Mouse (Mus musculus) MEL (cell line): ENCODE measurements around the gene Tekt4.

Experiments used
- CTCF ChIP-seq, 3 experiments: IDR thresholded peaks in 2 of 3; conservative IDR thresholded peaks in 1 of 3; 2 replicates each; pipeline ENCODE4 v1.5.1; 2011 to 2012; ENCODE audit warnings: low read length in 3 of 3, low read depth in 2 of 3, mild to moderate bottlenecking in 2 of 3, improper control_type of control experiment in 1 of 3, inconsistent platforms in 1 of 3, mixed read lengths in 1 of 3, moderate library complexity in 1 of 3; ENCODE audit not compliant: control insufficient read depth in 1 of 3, insufficient read depth in 1 of 3, poor library complexity in 1 of 3, severe bottlenecking in 1 of 3
- ELF1 ChIP-seq: IDR thresholded peaks from 2 replicates; pipeline ENCODE4 v1.6.1; 2014; ENCODE audit warnings: low read depth, mild to moderate bottlenecking, inconsistent platforms, low read length, improper control_type of control experiment, moderate library complexity
- POLR2A ChIP-seq, 2 experiments: IDR thresholded peaks; 2 replicates each; pipeline ENCODE4 v1.6.1; 2011 to 2012; ENCODE audit warnings: low read length in 2 of 2, mild to moderate bottlenecking in 2 of 2, control low read depth in 1 of 2, improper control_type of control experiment in 1 of 2, low read depth in 1 of 2, moderate library complexity in 1 of 2; ENCODE audit not compliant: control insufficient read depth in 1 of 2, insufficient read depth in 1 of 2, poor library complexity in 1 of 2

GRCm38 (mm10) chr17:25474330-25475077 lies 20.1 kb downstream of the Tekt4 start:
- no peak for TF ChIP-seq ELF1
- peak in 2 of 3 experiments; percentile 54 to 55 for TF ChIP-seq CTCF (IDR thresholded peaks at IDR 0.05 in 2 of 3, conservative IDR thresholded peaks at IDR 0.05 in 1 of 3; ENCODE audit: control insufficient read depth in 1 of 3, insufficient read depth in 1 of 3, low read depth in 2 of 3, low read length in 3 of 3, poor library complexity in 1 of 3, severe bottlenecking in 1 of 3)
- TF ChIP-seq POLR2A (IDR thresholded peaks at IDR 0.05; ENCODE audit: control insufficient read depth in 1 of 2, insufficient read depth in 1 of 2, low read depth in 1 of 2, low read length in 2 of 2, poor library complexity in 1 of 2) = no peak
